Mouse (Mus musculus): ENCODE data around the gene Snip1. TPM values are rescaled to one million over a fixed set of nuclear protein-coding genes. Genes with fewer than 3 reads are reported as not detected.

Gene Snip1
- polyA plus RNA-seq, 1 experiment = 48.7 TPM

- TF ChIP-seq GATA1 (IDR thresholded peaks at IDR 0.05; ENCODE audit: low read length) = no peak
Observed at GRCm38 (mm10) chr4:125084403-125085345, 18.2 kb downstream of the Snip1 start, which contains the start of gene Meaf6. Gene Meaf6, plus strand, starts transcription at chr4:125085134.

GRCm38 (mm10) chr4:125085346-125085841 is 18.9 kb downstream of the Snip1 start:
- no peak for TF ChIP-seq GATA1 (IDR thresholded peaks at IDR 0.05; ENCODE audit: low read length)

GRCm38 (mm10) chr4:125093031-125093430 is 26.6 kb downstream of the Snip1 start:
- no peak for TF ChIP-seq GATA1 (IDR thresholded peaks at IDR 0.05; ENCODE audit: low read length)

- TF ChIP-seq GATA1 (IDR thresholded peaks at IDR 0.05; ENCODE audit: low read length) = no peak
Observed at GRCm38 (mm10) chr4:125096066-125096465, 29.6 kb downstream of the Snip1 start.

- TF ChIP-seq GATA1 (IDR thresholded peaks at IDR 0.05; ENCODE audit: low read length) = no peak
Observed at GRCm38 (mm10) chr4:125097412-125097811, 30.9 kb downstream of the Snip1 start.

- no peak for TF ChIP-seq GATA1 (IDR thresholded peaks at IDR 0.05; ENCODE audit: low read length)
Observed at GRCm38 (mm10) chr4:125099458-125099857, 33.0 kb downstream of the Snip1 start.

- TF ChIP-seq GATA1 (IDR thresholded peaks at IDR 0.05; ENCODE audit: low read length) = no peak
Observed at GRCm38 (mm10) chr4:125101334-125101733, 34.9 kb downstream of the Snip1 start.

GRCm38 (mm10) chr4:125105354-125105753 is 38.9 kb downstream of the Snip1 start:
- TF ChIP-seq GATA1 (IDR thresholded peaks at IDR 0.05; ENCODE audit: low read length) = no peak

- no peak for TF ChIP-seq GATA1 (IDR thresholded peaks at IDR 0.05; ENCODE audit: low read length)
Observed at GRCm38 (mm10) chr4:125114638-125115037, 48.2 kb downstream of the Snip1 start.

GRCm38 (mm10) chr4:125115081-125115480 is 48.6 kb downstream of the Snip1 start:
- TF ChIP-seq GATA1 (IDR thresholded peaks at IDR 0.05; ENCODE audit: low read length) = no peak

- TF ChIP-seq GATA1 (IDR thresholded peaks at IDR 0.05; ENCODE audit: low read length) = no peak
Observed at GRCm38 (mm10) chr4:125115710-125116089, 49.2 kb downstream of the Snip1 start.

- TF ChIP-seq GATA1 (IDR thresholded peaks at IDR 0.05; ENCODE audit: low read length) = no peak
Observed at GRCm38 (mm10) chr4:125116090-125116861, 49.8 kb downstream of the Snip1 start.

- TF ChIP-seq GATA1 (IDR thresholded peaks at IDR 0.05; ENCODE audit: low read length) = no peak
Observed at GRCm38 (mm10) chr4:125116929-125117328, 50.5 kb downstream of the Snip1 start.

GRCm38 (mm10) chr4:125117902-125118320 is 51.4 kb downstream of the Snip1 start:
- TF ChIP-seq GATA1 (IDR thresholded peaks at IDR 0.05; ENCODE audit: low read length) = no peak

GRCm38 (mm10) chr4:125119070-125119469 is 52.6 kb downstream of the Snip1 start:
- no peak for TF ChIP-seq GATA1 (IDR thresholded peaks at IDR 0.05; ENCODE audit: low read length)

GRCm38 (mm10) chr4:125119721-125120120 is 53.2 kb downstream of the Snip1 start:
- TF ChIP-seq GATA1 (IDR thresholded peaks at IDR 0.05; ENCODE audit: low read length) = no peak
